Mouse (Mus musculus) hindbrain, embryonic 14.5 days (tissue): ENCODE results near the gene Tbc1d2b. TPM values are rescaled to one million over a fixed set of nuclear protein-coding genes. Genes with fewer than 3 reads are reported as not detected.

Experiments
- ATAC-seq: fragments of 200-750 bp; cut with Nextera tagmentation; 2 replicates; pipeline ENCODE4 v1.8.0; 2017; ENCODE audit warnings: moderate number of reproducible peaks, mild to moderate bottlenecking, moderate TSS enrichment, moderate library complexity; ENCODE audit not compliant: low FRiP score
- DNase-seq: peaks from one replicate; pipeline ENCODE4 v3.0.0-alpha.2; 2015; ENCODE audit warnings: low spot score
- H3K27ac ChIP-seq: fragments of 300-500 bp; sonication (generic); 2 replicates; pipeline ENCODE4 v1.5.1; 2014; ENCODE audit warnings: mild to moderate bottlenecking, moderate library complexity
- H3K27me3 ChIP-seq: fragments of 300-500 bp; sonication (generic); 2 replicates; pipeline ENCODE4 v1.6.1; 2014; ENCODE audit warnings: mild to moderate bottlenecking, low read length, mixed read lengths; ENCODE audit not compliant: control insufficient read depth, insufficient read depth
- H3K36me3 ChIP-seq: fragments of 300-500 bp; sonication (generic); replicated peaks from 2 replicates; pipeline ENCODE4 v1.6.1; 2014; ENCODE audit not compliant: control insufficient read depth, insufficient read depth
- H3K4me1 ChIP-seq: fragments of 300-500 bp; sonication (generic); replicated peaks from 2 replicates; pipeline ENCODE4 v1.6.1; 2014; ENCODE audit warnings: antibody characterized with exemption, low read length, mixed read lengths; ENCODE audit not compliant: control insufficient read depth, insufficient read depth
- H3K4me2 ChIP-seq: fragments of 300-500 bp; sonication (generic); replicated peaks from 2 replicates; pipeline ENCODE4 v1.6.1; 2014; ENCODE audit warnings: mild to moderate bottlenecking, moderate library complexity
- H3K4me3 ChIP-seq: fragments of 300-500 bp; sonication (generic); replicated peaks from 2 replicates; pipeline ENCODE4 v1.5.1; 2014; ENCODE audit warnings: mild to moderate bottlenecking, low read length
- H3K9ac ChIP-seq: fragments of 300-500 bp; sonication (generic); 2 replicates; pipeline ENCODE4 v1.6.1; 2014
- H3K9me3 ChIP-seq: fragments of 300-500 bp; sonication (generic); 2 replicates; pipeline ENCODE4 v1.6.1; 2016; ENCODE audit warnings: low read length; ENCODE audit not compliant: control insufficient read depth
- WGBS: fragments of 180-500 bp; shearing (Covaris S2); extraction: QIAGEN DNeasy Blood & Tissue Kit; methylation state at CpG from one replicate; pipeline ENCODE4 v1.1.7; 2014; 5-methylcytosine and 5-hydroxymethylcytosine counted together
- polyA plus RNA-seq: library from polyadenylated mRNA; unstranded; fragments of >200 nt; fragmentation: Nextera tagmentation; extraction: Ambion mirVana; gene quantifications from 2 replicates; pipeline ENCODE4 v1.2.1, GENCODE M21; 2014

Gene Tbc1d2b
- polyA plus RNA-seq, 1 experiment from 2014 or later = 8.1 TPM

DNA sequence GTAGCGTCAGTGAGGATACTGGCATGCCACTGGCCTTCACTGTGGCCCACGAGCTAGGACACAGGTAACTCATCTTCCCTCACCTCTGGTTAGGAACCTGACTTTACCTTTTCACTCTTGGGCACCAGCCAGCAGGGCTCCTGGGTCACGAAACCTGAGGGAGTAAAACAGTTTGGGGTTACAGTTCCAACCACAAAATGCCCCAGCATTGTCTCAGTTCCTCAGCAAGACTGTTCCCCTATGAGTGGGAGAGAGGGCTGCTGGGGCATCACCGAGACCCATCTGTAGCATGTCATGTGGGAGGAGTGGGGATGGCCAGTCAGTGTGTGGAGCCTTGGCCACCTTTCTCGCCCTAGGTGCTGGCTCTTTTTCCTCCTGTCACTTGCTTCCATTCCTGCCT is 91.2 kb downstream of the Tbc1d2b start:
- H3K36me3 ChIP-seq = peaks cover 58% of the 10 kb centered on the region
- DNase-seq (no peak), ATAC-seq (no peak)
- no peak overlapping the region for H3K27ac ChIP-seq
- H3K27me3 ChIP-seq = no peaks in the 10 kb centered on the region
- no peak overlapping the region for H3K9ac ChIP-seq
- H3K4me1 ChIP-seq = no peaks in the 10 kb centered on the region
- no peak overlapping the region for H3K4me2 ChIP-seq
- WGBS = 86% methylated on average over 5 of the region's 5 CpGs
- no peaks in the 10 kb centered on the region for H3K9me3 ChIP-seq
- no peak overlapping the region for H3K4me3 ChIP-seq

- no peaks in the 10 kb centered on the region for H3K4me1 ChIP-seq
- H3K9ac ChIP-seq = no peak overlapping the region
- WGBS = 90% methylated on average over 3 of the region's 3 CpGs
- H3K4me3 ChIP-seq = no peak overlapping the region
- H3K36me3 ChIP-seq = peaks cover 55% of the 10 kb centered on the region
- H3K9me3 ChIP-seq = no peaks in the 10 kb centered on the region
- DNase-seq = no peak
- ATAC-seq = no peak
- no peak overlapping the region for H3K4me2 ChIP-seq
- no peak overlapping the region for H3K27ac ChIP-seq
- no peaks in the 10 kb centered on the region for H3K27me3 ChIP-seq
Observed at GRCm38 (mm10) chr9:90173330-90173729, 97.3 kb downstream of the Tbc1d2b start.

DNA sequence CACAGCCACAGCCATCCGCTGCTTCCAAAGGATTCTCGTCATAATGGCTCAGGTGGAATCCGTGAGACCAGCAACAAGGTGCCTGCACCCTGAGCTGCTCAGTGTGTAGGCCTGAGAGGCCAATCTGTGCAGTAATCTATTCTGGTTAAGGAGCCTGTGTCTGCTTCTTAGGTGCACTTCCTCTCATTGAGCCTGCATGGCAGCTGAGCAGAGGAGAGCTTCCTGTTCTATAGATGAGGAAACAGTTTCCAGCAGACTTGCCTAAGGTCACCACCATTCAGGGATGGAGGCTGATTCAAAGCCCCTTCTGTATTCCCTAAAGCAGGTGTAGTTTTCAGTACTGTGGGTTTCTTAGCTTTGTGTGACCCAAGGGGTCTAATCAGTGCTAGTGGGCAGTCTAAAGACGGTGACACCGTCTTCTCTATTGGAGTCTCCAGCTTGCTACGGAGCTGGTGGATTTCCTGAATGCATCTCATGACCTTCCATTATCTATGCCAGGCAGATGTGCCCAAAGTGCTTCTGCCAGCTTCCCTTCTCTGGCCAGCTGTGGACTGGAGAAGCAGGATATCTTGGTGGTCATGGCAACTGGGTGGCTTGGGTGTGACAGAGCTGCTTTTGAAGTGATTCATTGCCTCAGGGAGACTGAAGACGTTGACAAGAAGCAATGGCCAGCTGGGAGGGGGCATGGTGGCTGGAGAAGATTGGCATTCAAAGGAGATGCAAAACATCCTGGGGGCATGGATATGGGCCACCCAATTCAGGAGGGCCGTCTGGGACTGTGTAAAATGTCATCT is 97.9 kb downstream of the Tbc1d2b start:
- DNase-seq = no peak
- H3K27ac ChIP-seq = no peak overlapping the region
- no peak for ATAC-seq
- H3K4me3 ChIP-seq = no peak overlapping the region
- WGBS = 81% methylated on average over 8 of the region's 8 CpGs
- H3K9ac ChIP-seq = no peak overlapping the region
- no peaks in the 10 kb centered on the region for H3K27me3 ChIP-seq
- H3K9me3 ChIP-seq = no peaks in the 10 kb centered on the region
- no peak overlapping the region for H3K4me2 ChIP-seq
- H3K4me1 ChIP-seq = no peaks in the 10 kb centered on the region
- peaks cover 49% of the 10 kb centered on the region for H3K36me3 ChIP-seq

DNA sequence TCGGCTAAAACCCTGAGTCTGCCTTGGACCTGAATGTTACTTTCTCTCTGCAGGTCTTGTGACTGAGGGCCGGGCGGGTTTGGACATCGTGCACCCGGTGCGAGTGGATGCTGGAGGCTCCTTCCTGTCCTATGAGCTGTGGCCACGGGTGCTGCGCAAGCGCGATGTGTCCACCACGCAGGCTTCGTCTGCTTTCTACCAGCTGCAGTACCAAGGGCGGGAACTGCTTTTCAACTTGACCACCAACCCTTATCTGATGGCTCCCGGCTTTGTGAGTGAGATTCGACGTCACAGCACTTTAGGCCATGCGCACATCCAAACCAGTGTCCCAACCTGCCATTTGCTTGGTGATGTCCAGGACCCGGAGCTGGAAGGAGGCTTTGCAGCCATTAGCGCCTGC is 99.2 kb downstream of the Tbc1d2b start:
- DNase-seq (no peak), ATAC-seq (no peak)
- Histone ChIP-seq H3K9me3 (no peaks in the 10 kb centered on the region), H3K36me3 (peaks cover 38% of the 10 kb centered on the region), H3K9ac (no peak overlapping the region), H3K4me1 (0 out of 2 replicates have a peak, but pooled peaks cover 3% of the 10 kb centered on the region), H3K4me2 (no peak overlapping the region), H3K27me3 (no peaks in the 10 kb centered on the region), H3K27ac (no peak overlapping the region), H3K4me3 (no peak overlapping the region)
- WGBS = 97% methylated on average over 19 of the region's 19 CpGs

DNA sequence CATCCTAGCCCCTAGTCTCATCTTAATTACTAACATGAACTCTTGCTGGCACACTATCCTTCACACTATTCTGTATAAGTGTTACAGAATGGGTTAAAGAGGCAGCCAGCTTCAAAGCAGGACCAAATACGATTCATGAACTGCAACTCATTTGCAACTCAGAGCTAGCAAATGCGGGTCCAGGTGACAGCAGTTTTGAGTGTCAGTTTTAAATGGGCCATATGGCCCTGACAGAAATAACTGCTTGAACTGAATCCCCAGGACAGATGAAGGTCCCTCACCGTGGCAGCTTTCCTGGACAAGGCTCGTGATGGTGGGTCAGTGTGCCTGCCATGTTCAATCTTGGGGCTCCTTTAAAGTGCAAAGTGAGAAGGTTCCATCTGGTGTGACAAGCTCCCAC is 100.6 kb downstream of the Tbc1d2b start:
- ATAC-seq = no peak
- 59% methylated on average over 4 of the region's 4 CpGs for WGBS
- H3K36me3 ChIP-seq = peaks cover 25% of the 10 kb centered on the region

GRCm38 (mm10) chr9:90166615-90167014 is 104.0 kb downstream of the Tbc1d2b start:
- ATAC-seq (no peak), DNase-seq (no peak)
- H3K9ac ChIP-seq = no peak overlapping the region
- no peak overlapping the region for H3K27ac ChIP-seq
- no peak overlapping the region for H3K4me2 ChIP-seq
- WGBS = 60% methylated on average over 5 of the region's 5 CpGs
- no peaks in the 10 kb centered on the region for H3K27me3 ChIP-seq
- H3K4me3 ChIP-seq = no peak overlapping the region
- peaks cover 10% of the 10 kb centered on the region for H3K4me1 ChIP-seq
- no peaks in the 10 kb centered on the region for H3K9me3 ChIP-seq
- H3K36me3 ChIP-seq = peaks cover 3% of the 10 kb centered on the region; the same call in 1 of the 2 replicates

More for the DNA sequence above, 100.6 kb downstream of the Tbc1d2b start:
- H3K9me3 ChIP-seq = no peaks in the 10 kb centered on the region
- no peak overlapping the region for H3K4me2 ChIP-seq
- H3K9ac ChIP-seq = no peak overlapping the region
- no peak for DNase-seq
- H3K27ac ChIP-seq = no peak overlapping the region
- no peak overlapping the region for H3K4me3 ChIP-seq
- H3K4me1 ChIP-seq = peaks cover 3% of the 10 kb centered on the region; the same call in 1 of the 2 replicates
- no peaks in the 10 kb centered on the region for H3K27me3 ChIP-seq

- ATAC-seq = no peak
- Histone ChIP-seq H3K4me1 (peaks cover 10% of the 10 kb centered on the region), H3K9ac (no peak overlapping the region), H3K27ac (no peak overlapping the region), H3K9me3 (no peaks in the 10 kb centered on the region), H3K36me3 (no peaks in the 10 kb centered on the region), H3K4me2 (no peak overlapping the region), H3K4me3 (no peak overlapping the region), H3K27me3 (no peaks in the 10 kb centered on the region)
- DNase-seq = no peak
- 92% methylated on average over 4 of the region's 4 CpGs for WGBS
Observed at GRCm38 (mm10) chr9:90165590-90165989, 105.0 kb downstream of the Tbc1d2b start.

GRCm38 (mm10) chr9:90164670-90165453 is 105.7 kb downstream of the Tbc1d2b start:
- no peaks in the 10 kb centered on the region for H3K36me3 ChIP-seq
- H3K9me3 ChIP-seq = peaks cover 2% of the 10 kb centered on the region; the same call in 1 of the 2 replicates
- DNase-seq (no peak), ATAC-seq (no peak)
- peak overlapping the region; percentile 80 for H3K4me2 ChIP-seq
- peak overlapping the region; percentile 82 for H3K4me3 ChIP-seq
- H3K27ac ChIP-seq = no peak overlapping the region
- no peaks in the 10 kb centered on the region for H3K27me3 ChIP-seq
- H3K9ac ChIP-seq = peak overlapping the region; percentile 81; the same call in 1 of the 2 replicates
- 66% methylated on average over 4 of the region's 4 CpGs for WGBS
- H3K4me1 ChIP-seq = peaks cover 10% of the 10 kb centered on the region

DNA sequence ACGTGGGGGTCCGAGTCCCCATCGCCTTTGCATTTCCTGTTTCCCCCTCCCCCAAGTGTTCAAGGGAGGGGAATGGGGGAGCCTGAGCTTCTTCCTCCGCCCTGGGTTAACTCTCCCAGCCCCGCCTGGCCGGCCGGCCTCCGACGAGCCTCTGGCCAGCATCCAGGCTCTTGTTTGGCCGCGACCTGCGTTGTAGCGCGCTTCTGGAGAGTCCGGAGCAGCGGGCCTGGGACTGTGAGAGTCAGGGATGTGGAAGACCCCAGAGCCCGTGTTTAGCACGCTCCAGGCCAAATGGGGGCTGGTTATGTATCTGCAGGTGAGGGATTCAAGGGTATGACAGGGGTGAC is 106.9 kb downstream of the Tbc1d2b start:
- Histone ChIP-seq H3K4me2 (peak overlapping the region; percentile 80), H3K4me3 (peak overlapping the region; percentile 82), H3K27ac (peak overlapping the region; percentile 60; the same call in 1 of the 2 replicates), H3K9ac (peak overlapping the region; percentile 81), H3K36me3 (no peaks in the 10 kb centered on the region), H3K9me3 (peaks cover 5% of the 10 kb centered on the region; the same call in 1 of the 2 replicates), H3K4me1 (peaks cover 10% of the 10 kb centered on the region), H3K27me3 (no peaks in the 10 kb centered on the region)
- WGBS = 0% methylated on average over 18 of the region's 18 CpGs
- DNase-seq (peak; percentile 33), ATAC-seq (no peak; the same call in 1 of the 2 replicates)
